Mouse (Mus musculus): ENCODE measurements at regions not wholly inside any gene's neighbourhood (a gene's known extent, or its start where the extent isn't known, plus 50 kb on each side); places are given as distances from the start of the nearest gene placed in this dataset.

DNA sequence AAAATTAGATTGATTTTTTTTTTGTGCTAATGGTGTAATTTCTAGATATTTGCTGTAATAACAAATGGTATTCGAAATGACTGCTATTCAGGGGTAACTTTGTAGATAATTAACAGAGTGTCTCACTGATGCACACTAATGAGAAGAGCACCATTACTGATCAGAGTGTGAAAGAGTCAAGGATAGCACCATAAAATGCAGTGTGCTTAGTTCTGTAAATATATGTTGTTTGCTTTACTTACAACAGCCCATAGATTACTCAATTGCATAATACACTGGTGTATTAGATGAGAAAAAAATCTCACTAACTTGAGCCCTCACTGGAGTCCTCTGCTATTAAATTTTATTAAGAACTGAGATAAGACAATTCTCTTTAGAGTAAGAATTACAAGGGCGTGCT, 800.1 kb upstream of the Cited2 start:
- TF ChIP-seq CTCF (IDR thresholded peaks at IDR 0.05) (no peak), POLR2A (IDR thresholded peaks at IDR 0.05; ENCODE audit: insufficient read depth, low read depth, low read length) (no peak)

Data from heart, adult 2 months (tissue).